Mouse (Mus musculus) induced T-regulatory cell, adult 2 months (primary cell): ENCODE measurements around the gene Atr.
A peak's percentile ranks its signal among the peaks of the same experiment; 100 is the strongest.

ENCODE experiments used
- DNase-seq: peaks from one replicate; pipeline ENCODE4 v3.0.0-alpha.2; 2012; ENCODE audit warnings: low read depth

Atr gene

DNA sequence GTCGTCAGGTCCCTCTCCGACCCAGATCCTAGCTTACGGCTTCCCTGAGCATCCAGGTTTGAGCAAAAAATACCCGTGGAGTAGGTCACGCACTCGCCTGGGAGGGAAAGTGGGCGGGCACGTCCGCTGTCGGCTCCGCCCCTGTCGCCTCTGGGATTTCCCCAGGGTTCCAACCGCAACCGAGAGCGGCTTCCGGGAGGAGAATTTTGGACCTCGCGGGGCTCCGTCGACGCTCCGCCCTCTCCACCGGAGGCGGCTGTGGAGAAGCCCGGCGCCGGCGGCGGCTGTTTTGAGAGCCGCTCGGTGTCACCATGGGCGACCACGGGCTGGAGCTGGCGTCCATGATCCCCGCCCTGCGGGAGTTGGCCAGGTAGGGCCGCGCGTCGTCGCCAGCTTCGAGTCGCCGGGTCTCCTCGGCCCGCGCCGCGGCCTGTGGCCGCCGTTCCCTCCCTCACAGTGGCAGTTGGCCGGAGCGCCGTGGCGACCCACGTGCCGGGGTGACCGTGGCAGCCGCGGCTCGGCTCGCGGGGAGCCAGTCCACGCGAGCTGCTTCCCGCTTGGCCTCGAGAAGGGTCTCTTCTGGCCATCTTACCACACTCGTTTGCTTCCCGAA lies at the start of gene Atr:
Atr (plus strand) TSS at position 184 of the 613 bp plus-strand sequence.
- DNase-seq = peak; percentile 98

DNA sequence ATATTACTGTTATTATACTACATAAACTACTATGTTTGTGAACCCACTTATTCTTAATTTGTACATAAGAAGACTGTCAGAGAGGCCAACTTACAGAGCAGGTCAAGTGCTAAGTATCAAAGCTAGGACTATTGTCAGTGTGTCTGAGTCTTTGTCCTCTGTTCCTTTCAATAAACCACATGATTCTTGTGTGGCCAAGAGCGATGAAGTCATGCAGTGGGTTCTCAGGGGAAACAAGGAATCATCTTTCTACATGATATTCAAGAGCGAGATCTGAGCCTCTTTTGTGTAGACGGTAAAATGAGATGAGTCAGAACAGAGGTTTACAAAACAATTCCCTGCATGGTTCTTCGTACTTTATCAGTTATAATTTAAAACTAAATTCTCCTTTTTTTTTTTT lies 47.8 kb upstream of the Atr start:
- no peak for DNase-seq

DNA sequence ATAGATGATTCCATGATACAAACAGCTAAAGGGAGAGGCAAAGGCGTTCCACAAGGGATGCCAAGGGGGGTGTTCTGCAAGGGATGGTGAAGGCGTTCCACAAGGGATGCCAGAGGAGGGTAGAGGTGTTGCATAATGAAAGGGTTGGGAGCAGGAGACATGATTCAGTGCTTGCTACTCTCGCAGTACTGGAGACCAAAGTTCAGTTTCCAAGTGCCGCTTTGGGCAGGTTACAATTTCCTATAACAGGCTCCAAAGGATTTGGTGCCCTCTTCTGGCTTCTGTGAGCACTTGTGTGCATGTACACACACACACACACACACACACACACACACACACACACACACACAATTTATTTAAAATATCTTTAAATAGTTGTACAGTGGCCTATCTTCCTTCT lies 45.6 kb upstream of the Atr start:
- no peak for DNase-seq

DNA sequence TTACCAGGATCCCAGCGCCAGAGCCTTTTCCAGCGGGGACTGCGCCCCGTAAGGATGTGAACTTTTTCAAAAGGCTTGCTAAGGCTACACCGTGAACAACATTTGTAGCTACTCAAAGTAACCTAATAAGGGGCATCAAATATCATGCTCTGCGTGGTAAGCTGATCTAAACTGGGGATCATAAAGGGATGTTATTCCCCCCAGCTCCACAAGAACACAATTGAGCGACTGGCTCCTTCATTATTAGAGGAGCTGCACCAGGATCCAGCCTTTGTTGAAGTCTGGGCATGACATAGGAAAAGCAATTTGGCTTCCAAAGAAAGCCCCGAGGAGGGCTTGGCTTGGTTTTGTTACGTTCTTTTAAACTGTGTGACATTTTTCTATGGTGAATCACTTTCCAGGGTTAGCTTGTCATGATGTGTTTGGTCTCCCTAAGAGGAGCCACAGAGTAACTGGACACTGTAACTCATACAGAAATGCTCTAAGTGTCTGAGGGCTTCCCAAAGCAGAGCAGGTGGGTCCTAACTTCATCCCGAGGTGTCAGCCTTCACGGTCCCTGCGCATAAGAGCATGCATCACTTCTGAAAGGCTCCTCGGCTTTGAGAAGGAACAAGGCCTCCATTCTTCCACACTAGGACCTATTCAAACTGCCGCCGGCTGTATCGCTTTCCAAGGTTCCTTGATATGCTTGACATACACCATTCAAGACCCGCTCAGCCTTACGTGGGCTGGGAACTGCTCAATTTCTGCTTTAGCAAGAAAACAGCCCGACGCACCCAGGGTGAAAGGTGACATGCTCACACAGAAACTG lies 43.5 kb upstream of the Atr start:
- no peak for DNase-seq

DNA sequence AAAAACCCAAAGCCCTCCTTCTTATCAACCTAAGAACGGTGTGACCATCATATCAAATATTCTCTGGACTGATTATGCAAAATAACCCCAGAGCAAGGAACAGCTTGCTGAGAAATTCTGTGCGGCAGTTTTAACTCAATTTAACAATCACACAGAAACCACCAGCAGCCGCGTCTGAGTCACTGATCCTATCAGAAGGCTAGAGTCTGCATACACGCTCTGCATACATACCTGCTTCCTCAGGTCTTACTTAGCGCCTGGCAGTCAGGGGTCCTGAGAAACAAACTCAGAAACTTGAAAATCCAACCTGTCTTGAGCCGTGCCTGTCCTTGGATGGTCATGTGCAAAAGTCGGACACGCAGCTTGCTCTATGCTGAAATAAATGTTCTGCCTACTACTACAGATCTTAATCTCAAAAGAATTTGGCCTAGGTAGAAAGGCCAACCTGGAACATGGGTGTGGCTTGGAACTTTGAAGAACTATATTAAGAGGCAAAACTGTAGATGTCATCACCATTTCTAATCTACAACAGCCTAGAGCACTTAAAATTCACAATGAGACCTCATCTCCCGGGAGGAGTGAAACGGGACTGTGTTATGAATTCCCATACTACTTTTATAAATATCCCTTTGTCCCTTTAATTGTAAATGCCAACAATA lies 42.3 kb upstream of the Atr start:
- DNase-seq = peak; percentile 22

DNA sequence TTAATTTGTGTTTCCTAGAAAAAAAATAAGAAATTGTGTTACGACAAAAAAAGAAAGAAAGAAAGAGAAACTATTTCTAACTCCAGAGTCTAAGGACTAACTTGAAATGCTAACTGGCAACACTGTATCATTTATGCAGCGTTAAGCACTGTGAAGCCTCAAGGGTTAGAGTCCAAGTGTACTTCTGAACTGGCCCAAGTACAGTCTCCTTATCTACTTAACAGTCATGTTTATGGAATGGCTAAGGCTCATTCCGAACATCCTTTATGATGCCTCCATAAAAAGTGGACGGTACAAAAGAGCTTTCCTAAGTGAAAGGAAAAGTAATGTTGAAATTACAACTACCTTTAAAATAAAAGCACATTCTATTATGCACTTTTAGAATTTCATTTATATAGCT lies 41.7 kb upstream of the Atr start:
- DNase-seq = no peak

DNA sequence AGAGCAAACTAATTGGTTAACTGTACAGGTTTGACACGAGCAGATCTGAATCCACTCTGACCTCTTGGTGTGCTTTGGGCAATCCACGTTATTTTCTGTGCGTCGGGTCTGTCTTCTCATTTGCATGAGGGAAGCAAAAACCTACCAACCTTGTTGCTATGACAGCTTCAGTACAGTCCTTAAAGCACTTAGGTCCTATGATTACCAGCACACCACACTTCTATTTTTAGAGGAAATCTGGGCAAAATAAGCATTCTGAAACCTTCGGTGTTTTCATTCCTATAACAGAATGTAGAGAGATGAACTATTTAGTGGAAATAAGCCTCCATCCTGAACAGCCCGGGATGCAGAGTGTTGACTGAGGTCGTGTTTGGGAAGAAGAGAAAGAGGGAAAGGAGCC lies 34.9 kb upstream of the Atr start:
- DNase-seq = no peak

DNA sequence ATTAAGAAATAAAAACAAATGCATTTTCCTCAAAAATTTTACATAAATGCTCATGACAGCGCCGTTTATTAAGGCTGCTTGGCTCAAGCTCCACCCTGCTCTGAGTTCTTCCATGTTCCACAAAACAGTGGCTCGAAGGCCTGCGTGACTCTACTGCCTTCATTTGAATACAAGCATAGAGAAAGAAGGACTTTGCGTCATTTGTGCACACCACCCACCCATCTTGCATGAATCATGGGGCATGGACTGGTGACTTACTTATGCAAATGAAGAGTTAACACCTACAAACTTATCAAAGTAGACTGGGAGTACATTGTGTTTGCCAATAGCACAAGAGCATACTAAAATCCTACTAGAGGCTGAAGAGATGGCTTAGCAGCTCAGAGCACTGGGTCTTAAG lies 29.8 kb upstream of the Atr start:
- no peak for DNase-seq

DNA sequence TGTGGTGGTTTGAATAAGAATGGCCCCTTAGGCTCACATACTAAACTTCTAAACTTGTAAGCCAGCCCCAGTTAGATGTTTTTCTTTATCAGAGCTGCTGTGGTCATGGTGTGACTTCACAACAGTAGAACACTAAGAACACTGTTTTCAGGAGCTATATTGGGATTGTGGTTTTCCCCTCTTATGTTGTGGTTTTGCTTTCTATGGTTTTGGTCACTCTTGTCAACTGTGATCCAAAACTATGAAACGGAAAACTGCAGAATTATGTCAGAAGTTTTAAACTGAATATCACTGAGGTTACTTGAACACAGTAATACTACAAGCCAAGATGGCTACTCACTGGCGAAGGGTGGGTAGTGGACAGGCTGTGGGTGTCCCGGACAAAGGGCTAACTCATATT lies 24.6 kb upstream of the Atr start:
- DNase-seq = peak; percentile 55

DNA sequence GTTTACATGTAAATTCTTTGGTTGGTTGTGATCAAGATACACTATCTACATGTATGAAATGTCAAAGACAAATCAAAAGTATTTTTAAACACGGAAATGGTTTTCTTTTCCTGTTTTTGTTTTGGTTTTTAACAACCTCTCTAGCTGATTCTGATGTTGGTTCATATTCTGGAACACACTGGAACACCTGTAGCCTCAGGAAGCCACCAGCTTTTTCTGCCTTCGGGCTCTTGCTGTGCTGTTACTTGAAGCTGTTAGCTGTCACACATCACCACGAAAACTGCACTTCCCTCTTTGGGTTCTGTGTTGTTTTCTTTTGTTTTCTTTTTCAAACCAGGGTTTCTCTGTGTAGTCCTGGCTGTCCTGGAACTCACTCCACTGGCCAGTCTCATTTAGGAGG lies 22.6 kb upstream of the Atr start:
- DNase-seq = peak; percentile 67

DNA sequence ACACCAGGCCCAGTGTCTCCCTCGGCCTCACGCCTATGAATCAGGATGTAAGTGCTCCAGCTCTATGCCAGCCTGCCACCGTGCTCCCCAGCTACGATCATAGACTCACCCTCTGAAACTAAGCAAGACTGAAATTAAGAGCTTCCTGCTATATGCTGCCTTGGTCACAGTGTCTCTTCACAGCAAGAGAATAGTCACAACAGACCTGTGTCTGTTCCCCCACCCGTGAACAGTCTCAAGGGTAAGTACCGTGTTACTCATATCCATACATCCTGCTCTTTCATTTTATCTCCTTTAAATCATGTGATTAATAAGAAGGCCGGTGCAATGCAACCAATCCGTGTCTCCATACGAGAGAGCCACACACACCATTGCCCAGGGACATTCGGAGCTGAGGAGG lies 21.7 kb upstream of the Atr start:
- DNase-seq = peak; percentile 71

DNA sequence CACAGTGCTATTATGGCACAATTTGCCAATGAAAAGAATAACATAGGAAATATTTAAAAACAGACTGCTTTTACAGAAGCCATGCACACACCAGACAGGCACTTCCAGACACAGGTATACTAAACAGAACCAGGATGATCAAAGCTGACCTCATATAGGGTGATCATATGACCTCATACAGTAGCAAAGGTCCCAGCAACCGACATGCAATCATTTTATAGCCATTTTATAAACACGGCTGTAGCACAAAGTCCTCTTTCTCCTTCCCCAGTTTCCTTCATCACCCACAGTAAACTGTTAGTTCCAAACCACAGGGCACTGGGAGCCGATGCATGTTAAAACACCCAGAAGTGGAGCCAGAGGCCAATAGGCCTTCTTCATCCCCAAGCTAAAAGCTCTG lies 18.0 kb upstream of the Atr start:
- DNase-seq = no peak

DNA sequence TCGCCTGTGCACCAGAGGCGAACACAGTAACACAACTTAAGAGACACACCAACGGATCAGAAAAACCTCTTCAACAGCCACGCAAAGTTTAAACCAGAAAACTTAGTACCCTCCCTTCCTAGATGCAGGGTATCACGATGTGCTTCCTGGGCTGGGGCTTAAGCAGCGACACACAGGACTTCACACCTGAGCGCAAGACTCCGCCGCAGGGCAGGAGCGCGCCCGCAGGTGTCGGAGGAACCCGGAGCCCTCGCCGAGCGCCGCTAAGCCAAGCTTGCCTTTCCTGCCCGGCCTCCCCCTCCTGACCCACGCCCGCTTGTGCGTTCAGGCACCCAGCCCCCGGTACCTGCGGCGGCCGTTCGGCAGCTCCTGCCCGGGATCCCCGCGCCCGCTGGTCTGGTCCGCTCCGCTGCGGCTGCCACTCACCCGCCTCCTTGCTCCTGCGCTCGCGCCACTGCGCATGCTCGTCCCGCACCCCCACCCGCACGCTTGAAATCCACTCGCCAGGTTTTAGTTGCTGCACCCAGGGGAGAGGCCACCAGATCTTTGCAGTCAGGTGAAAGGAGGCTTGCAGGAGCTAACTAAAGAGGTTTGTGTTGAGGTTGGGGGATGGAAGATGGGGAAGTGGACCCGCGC lies 12.5 kb upstream of the Atr start, which contains the start of gene Pls1:
Pls1 (minus strand) TSS at position 487 of the 636 bp plus-strand sequence.
- DNase-seq = peak; percentile 84

DNA sequence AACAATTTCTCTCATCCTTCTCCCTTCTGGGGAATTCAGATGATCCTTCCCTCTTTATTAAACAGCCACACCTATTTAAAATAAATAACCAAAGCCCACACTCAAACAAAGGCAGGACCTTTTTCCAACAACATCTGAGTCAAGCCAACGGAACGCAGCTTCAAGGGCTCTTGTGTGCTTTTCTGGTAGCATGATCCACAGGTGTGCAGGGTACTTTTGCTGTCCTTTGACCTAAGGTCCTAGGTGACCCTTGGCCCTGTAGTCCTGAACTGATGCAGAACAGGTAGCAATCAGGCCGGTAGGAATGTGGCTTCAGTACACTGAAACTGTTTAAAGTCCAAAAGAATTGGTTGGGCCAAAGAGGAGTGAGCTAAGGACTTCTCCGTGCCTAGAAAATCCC lies 11.7 kb upstream of the Atr start:
- no peak for DNase-seq

DNA sequence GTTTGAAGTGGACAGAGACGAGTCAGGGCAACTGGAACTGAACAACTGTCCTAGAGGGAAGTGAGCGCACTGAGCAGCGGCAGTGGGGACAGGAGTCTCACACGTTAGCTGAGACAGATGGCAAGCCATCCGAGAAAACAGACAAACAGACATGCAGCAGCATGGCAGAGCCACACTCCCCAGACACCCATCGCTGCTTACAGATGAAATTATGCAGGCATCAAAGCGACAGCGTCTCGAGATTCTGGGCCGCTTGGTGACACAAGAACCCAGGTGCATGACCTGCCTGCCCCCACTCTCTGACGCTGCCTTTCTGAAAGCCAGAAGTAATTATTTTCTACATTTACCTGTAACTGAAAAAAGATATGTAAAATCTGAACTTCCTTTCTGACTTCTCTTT lies 5.7 kb upstream of the Atr start:
- no peak for DNase-seq

DNA sequence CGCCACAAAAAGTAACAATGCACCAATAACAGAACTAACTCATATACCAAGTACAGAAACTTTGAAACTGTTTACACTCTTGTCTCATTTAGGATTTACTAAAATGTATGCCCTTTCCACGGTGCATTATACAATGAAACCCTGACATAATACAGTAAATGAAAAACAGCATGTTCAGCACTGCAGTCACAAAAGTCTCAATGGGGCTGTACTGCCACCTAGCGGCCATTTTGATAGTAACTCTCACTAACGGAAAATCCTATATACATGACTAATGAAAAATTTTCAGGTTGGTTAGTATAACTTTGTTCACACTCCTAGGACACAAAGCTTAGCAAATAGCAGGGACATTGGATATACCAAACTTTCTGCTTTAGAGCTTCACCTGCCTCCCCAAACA lies 4.5 kb upstream of the Atr start:
- peak; percentile 93 for DNase-seq

DNA sequence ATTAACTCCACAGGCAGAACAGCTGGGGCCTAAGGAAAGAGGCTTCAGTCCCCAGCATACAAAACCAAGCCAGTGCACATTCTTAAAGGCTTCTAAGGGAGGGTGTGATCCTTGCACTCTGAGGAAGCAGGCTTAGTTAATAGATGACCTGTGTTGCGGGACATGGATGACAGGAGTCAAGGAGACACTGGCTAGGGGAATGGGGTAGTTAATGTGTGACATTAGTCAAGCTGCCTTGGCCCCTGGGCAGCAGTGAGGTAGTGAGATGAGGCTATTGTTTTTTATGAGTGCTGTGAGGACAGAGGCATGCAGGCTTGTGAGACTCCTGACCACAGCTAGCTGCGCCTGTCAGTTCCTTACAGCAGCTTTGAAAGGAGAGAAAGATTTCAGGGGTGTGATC lies 2.5 kb upstream of the Atr start:
- DNase-seq = no peak

DNA sequence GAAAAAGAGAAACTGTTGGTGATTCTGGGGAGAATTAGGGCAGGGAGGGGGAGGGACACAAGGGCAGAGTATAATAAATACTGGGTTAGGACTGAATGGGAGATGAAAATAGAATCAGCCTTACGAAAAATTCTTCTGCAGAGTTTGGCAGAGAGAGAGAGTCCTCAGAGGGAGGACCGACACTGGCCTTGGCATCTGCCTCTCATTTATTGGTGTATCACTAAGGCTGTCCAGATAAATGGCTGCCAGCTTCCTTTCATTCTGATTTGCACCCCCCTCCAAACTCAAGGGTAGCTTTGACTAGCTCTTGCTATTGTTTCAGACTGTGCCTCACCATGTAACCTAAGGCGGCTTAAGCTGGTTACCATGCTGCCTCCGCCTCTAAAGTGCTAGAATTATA lies 1.4 kb upstream of the Atr start:
- DNase-seq = no peak

DNA sequence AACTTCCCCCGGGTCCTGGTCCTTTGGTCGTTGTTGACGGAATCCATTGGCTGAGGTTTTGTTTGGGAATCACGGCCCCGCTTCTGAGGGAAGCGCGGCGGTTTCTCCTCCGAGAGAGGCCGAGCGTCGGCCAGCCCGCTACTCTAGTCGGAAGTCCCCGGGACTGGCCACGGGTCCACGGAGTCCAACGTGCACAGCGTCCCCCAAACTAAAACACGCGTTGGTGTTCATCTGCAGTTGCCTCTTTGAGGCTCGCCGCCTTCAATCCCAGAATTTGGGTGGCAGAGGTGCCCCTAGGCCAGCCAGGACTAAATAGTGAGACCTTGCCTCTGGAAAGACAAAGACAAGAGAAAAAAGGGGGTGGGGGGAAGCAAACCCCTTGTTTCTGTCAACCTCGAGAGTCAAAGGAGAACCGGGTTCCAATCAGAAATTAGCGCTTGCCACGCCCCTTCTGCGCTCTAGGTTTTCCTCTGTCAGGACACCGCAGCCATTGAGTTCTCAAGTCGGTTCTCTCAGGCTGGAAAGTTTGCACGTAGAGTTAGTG lies 702 bp downstream of the Atr start:
- DNase-seq = peak; percentile 87

DNA sequence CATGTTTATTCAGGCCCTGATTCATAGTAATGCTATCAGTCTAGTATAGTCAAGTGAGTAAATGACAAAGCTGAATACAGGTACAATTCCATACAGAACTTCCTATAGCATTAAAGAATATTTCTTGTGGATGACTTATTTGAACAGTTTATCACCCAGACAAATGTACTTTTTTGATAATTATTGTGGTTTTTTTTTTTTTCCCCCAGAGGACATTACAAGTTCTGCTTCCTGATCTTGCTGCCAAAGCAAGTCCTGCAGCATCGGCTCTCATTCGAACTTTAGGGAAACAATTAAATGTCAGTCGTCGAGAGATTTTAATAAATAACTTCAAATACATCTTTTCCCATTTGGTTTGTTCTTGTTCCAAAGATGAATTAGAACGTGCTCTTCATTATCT lies 20.8 kb downstream of the Atr start:
- no peak for DNase-seq

DNA sequence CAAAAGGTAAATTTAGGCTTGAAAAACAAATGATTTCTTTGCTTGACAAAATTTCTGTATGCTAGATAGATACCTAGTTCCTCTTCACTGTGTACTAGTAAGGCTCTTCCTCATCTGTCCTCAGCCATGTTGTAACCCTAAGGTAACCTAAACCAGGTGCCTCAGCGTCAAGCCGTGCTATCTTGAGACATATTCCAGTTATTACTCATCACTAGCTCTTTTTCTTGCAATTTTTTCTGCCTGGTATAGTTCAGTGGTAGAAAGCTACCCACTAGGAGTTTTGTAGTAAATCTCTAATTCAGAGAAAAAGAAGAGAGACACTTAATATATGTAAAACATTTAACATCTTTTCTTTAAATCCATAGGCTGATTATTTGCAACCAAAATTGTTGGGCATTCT lies 25.4 kb downstream of the Atr start:
- DNase-seq = no peak

DNA sequence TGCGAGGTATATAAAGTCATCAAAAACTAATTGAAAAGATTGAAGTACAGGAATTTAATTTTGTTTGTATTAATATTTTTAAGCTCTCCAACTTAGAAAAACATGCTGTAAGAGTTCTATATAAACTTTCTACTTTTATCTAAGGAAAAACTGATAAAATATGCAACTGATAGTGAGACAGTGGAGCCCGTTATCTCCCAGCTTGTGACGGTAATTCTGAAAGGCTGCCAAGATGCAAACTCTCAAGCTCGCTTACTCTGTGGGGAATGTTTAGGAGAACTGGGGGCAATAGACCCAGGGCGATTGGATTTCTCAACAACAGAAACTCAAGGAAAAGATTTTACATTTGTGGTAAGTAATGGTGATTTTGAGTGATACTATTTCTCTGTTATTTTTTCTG lies 40.0 kb downstream of the Atr start:
- DNase-seq = no peak

DNA sequence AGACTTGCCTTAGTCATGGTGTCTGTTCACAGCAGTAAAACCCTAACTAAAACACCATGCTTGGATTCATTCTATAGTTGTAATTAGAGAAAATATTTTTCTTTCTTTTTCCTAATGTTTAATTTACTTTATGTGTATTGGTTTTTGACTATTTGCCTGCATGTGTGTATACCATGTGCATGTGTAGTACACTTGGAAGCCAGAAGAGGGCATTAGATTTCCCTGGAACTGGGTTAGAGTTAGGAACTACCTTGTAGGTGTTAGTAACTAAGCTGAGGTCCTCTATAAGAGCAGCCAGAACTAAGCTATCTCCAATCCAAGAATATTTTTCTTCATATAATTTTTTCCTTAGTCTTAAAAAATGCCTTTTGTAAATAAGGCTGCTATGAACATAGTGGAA lies 75.5 kb downstream of the Atr start:
- DNase-seq = peak; percentile 23
